Mouse (Mus musculus): ENCODE measurements at regions not wholly inside any gene's neighbourhood (a gene's known extent, or its start where the extent isn't known, plus 50 kb on each side); places are given as distances from the start of the nearest gene placed in this dataset.
"Not testable (repeated sequence)": the region's sequence is repeated elsewhere in the genome, so short reads cannot be mapped to it uniquely, and the experiment has no call there.

DNA sequence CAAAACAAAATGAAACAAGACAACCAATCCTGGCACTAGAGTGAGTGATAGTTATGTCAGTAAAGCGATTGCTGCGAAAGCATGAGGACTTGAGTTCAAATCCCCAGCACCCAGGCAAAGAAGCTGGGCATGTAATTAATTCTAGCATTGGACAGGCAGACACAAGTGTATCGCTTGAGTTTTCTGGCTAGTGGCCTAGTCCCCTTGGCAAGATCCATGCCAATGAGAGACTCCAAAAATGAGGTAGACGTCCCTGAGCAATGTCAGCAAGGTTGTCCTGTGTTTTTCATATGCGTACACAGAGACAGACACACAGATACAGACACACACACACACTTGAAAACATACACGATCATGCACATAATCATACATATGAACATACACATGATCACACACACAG lies 237.3 kb downstream of the Fgf9 start:
- DNase-seq (ENCODE audit: low spot score), result no peak
- H3K27me3 ChIP-seq (ENCODE audit: low read depth, poor library complexity, severe bottlenecking), result no peaks in the 10 kb centered on the region
- H3K36me3 ChIP-seq, result no peaks in the 10 kb centered on the region
- no peaks in the 10 kb centered on the region for H3K9me3 ChIP-seq (replicated peaks)
- no peak overlapping the region for H3K4me3 ChIP-seq
- H3K4me1 ChIP-seq, result no peaks in the 10 kb centered on the region
- WGBS, result 89% methylated on average over 6 of the region's 6 CpGs
- no peak overlapping the region for H3K27ac ChIP-seq (replicated peaks)

DNA sequence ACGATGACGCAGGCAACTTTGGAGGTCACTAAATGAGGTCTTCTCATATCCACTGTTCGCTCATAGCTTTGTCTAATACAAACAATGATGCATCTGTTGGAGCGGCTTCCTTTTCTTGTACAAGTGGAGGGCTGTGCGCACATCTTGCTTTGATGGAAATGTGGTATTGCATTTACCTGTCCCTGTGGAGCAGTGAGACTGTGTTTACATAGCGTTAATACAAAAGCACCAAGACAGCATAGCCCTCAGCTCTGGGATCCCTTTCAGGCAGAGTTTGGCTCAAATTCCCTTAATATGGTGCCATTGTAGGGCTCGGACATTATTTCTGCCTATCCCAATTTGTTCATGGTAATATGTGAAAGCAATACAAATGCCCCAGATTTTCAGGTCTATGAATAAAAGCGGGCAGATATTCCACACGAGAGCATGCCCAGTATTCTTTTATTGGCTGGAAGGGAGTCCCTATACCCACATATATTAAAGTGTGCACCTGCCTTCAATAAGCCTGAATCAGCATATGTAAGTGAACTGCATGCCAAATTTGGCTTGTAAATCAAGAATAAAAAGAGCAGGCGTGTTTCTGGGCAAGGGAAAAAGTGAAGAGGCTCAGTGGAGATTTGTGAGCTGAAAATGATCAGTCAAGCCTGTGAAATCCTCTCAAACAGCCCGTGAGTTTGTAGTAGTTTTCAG lies 236.6 kb downstream of the Fgf9 start:
- H3K4me3 ChIP-seq, result no peak overlapping the region
- no peaks in the 10 kb centered on the region for H3K36me3 ChIP-seq
- no peaks in the 10 kb centered on the region for H3K4me1 ChIP-seq
- 91% methylated on average over 11 of the region's 11 CpGs for WGBS
- DNase-seq (ENCODE audit: low spot score), result no peak
- H3K9me3 ChIP-seq (replicated peaks), result no peaks in the 10 kb centered on the region
- no peaks in the 10 kb centered on the region for H3K27me3 ChIP-seq (ENCODE audit: low read depth, poor library complexity, severe bottlenecking)
- no peak overlapping the region for H3K27ac ChIP-seq (replicated peaks)

GRCm38 (mm10) chr14:58300411-58300887 lies 230.1 kb downstream of the Fgf9 start:
- H3K4me1 ChIP-seq, result no peaks in the 10 kb centered on the region
- H3K27ac ChIP-seq (replicated peaks), result no peak overlapping the region
- no peaks in the 10 kb centered on the region for H3K9me3 ChIP-seq (replicated peaks)
- no peak overlapping the region for H3K4me3 ChIP-seq
- 82% methylated on average over 10 of the region's 10 CpGs for WGBS
- no peaks in the 10 kb centered on the region for H3K36me3 ChIP-seq
- no peaks in the 10 kb centered on the region for H3K27me3 ChIP-seq (ENCODE audit: low read depth, poor library complexity, severe bottlenecking)
- DNase-seq (ENCODE audit: low spot score), result no peak

DNA sequence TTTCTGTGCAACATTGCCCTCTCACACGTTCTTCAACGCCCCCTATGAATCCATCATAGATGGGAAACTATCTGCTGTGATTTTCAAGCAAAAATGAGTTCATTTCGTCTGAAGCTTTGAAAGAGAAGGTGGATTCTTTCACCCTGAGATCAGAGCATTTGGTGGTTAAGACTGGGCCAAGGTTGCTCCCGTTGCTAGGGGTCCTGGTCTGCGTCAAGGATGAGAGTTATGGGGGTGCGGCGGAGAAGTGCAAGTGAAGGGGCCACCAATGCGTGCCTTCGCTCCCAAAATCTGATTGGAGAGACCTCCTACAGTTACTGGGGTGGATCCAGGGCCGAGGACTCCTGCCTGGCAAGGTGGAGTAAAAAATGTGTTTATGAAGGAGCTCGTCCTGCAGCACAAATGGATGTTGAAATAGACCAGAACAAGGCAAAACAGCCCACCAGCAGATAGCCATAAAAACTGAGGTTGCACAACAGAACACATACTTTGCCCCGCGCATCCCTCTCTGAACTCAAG lies 215.7 kb downstream of the Fgf9 start:
- WGBS, result 89% methylated on average over 13 of the region's 13 CpGs
- no peaks in the 10 kb centered on the region for H3K27me3 ChIP-seq (ENCODE audit: low read depth, poor library complexity, severe bottlenecking)
- H3K4me3 ChIP-seq, result no peak overlapping the region
- DNase-seq (ENCODE audit: low spot score), result no peak
- H3K27ac ChIP-seq (replicated peaks), result no peak overlapping the region
- H3K9me3 ChIP-seq (replicated peaks), result no peaks in the 10 kb centered on the region
- no peaks in the 10 kb centered on the region for H3K4me1 ChIP-seq
- H3K36me3 ChIP-seq, result no peaks in the 10 kb centered on the region

GRCm38 (mm10) chr14:58282708-58283290 lies 212.5 kb downstream of the Fgf9 start:
- H3K4me1 ChIP-seq, result no peaks in the 10 kb centered on the region
- H3K27ac ChIP-seq (replicated peaks), result no peak overlapping the region
- DNase-seq (ENCODE audit: low spot score), result no peak
- H3K4me3 ChIP-seq, result no peak overlapping the region
- no peaks in the 10 kb centered on the region for H3K9me3 ChIP-seq (replicated peaks)
- 86% methylated on average over 15 of the region's 15 CpGs for WGBS
- no peaks in the 10 kb centered on the region for H3K36me3 ChIP-seq
- no peaks in the 10 kb centered on the region for H3K27me3 ChIP-seq (ENCODE audit: low read depth, poor library complexity, severe bottlenecking)

GRCm38 (mm10) chr14:58282264-58282663 lies 211.9 kb downstream of the Fgf9 start:
- Histone ChIP-seq H3K36me3 (no peaks in the 10 kb centered on the region), H3K4me3 (no peak overlapping the region), H3K4me1 (no peaks in the 10 kb centered on the region), H3K9me3 (replicated peaks) (no peaks in the 10 kb centered on the region), H3K27me3 (ENCODE audit: low read depth, poor library complexity, severe bottlenecking) (no peaks in the 10 kb centered on the region), H3K27ac (replicated peaks) (no peak overlapping the region)
- 82% methylated on average over 3 of the region's 3 CpGs for WGBS
- no peak for DNase-seq (ENCODE audit: low spot score)

DNA sequence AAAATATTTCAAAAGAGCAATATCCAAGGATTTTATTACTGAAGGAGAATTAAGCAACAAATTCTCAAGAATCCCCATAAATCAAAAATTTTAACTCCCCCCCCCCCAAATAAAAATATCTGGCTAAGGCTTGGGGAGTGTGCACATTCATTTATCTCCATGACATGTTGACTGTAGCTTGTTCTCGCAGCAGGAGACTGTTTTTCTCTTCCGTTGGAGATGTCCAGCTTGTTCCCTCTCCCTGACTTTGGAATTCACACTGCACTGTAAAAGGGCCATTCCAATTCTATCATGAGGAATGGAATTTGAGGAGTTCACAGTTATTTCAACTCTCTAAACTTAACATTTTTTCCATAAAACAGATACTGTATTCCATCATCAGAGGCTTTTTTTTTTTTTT lies 204.1 kb downstream of the Fgf9 start:
- DNase-seq (ENCODE audit: low spot score); H3K4me1 ChIP-seq: not testable (repeated sequence)
- WGBS, result 84% methylated on average over 2 of the region's 2 CpGs

GRCm38 (mm10) chr14:58273693-58274419 lies 203.5 kb downstream of the Fgf9 start:
- Histone ChIP-seq H3K36me3 (no peaks in the 10 kb centered on the region), H3K4me1 (no peaks in the 10 kb centered on the region), H3K9me3 (replicated peaks) (no peaks in the 10 kb centered on the region), H3K4me3 (no peak overlapping the region), H3K27me3 (ENCODE audit: low read depth, poor library complexity, severe bottlenecking) (no peaks in the 10 kb centered on the region), H3K27ac (replicated peaks) (no peak overlapping the region)
- WGBS, result 87% methylated on average over 10 of the region's 10 CpGs
- no peak for DNase-seq (ENCODE audit: low spot score)

More for the DNA sequence above, 204.1 kb downstream of the Fgf9 start:
- not testable (repeated sequence) for H3K9me3 ChIP-seq (replicated peaks); H3K27me3 ChIP-seq (ENCODE audit: low read depth, poor library complexity, severe bottlenecking); H3K4me3 ChIP-seq; H3K27ac ChIP-seq (replicated peaks); H3K36me3 ChIP-seq

GRCm38 (mm10) chr14:58265373-58265772 lies 195.0 kb downstream of the Fgf9 start:
- H3K4me3 ChIP-seq, result no peak overlapping the region
- no peak for DNase-seq (ENCODE audit: low spot score)
- no peak overlapping the region for H3K27ac ChIP-seq (replicated peaks)
- WGBS, result 67% methylated on average over 7 of the region's 7 CpGs
- H3K27me3 ChIP-seq (ENCODE audit: low read depth, poor library complexity, severe bottlenecking), result no peaks in the 10 kb centered on the region
- H3K4me1 ChIP-seq, result no peaks in the 10 kb centered on the region
- no peaks in the 10 kb centered on the region for H3K9me3 ChIP-seq (replicated peaks)
- no peaks in the 10 kb centered on the region for H3K36me3 ChIP-seq

DNA sequence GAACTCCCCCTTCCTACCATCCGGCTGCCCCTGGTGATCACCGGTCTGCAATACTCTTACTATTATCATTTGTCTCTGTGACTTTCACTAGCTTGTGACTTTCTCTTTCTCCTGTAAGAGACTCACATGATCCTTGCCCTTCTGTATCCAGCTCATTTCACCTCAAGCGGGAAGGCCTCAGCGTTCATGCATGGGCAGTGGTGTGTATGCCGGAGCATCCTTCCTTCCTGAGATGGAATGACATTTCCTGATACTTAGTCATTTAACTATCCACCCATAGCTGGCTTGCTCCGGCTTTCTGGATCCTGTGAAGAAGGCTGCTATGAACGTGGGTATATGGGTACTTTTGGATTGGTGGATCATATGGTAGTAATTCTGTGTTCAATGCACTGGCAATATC lies 194.1 kb downstream of the Fgf9 start:
- no peaks in the 10 kb centered on the region for H3K9me3 ChIP-seq (replicated peaks)
- no peaks in the 10 kb centered on the region for H3K27me3 ChIP-seq (ENCODE audit: low read depth, poor library complexity, severe bottlenecking)
- H3K36me3 ChIP-seq, result no peaks in the 10 kb centered on the region
- DNase-seq (ENCODE audit: low spot score), result no peak
- H3K27ac ChIP-seq (replicated peaks), result no peak overlapping the region
- WGBS, result 82% methylated on average over 7 of the region's 7 CpGs
- no peak overlapping the region for H3K4me3 ChIP-seq
- no peaks in the 10 kb centered on the region for H3K4me1 ChIP-seq

- Histone ChIP-seq H3K27me3 (ENCODE audit: low read depth, poor library complexity, severe bottlenecking) (no peaks in the 10 kb centered on the region), H3K4me1 (peaks cover 8% of the 10 kb centered on the region; the same call in 1 of the 2 replicates), H3K9me3 (replicated peaks) (no peaks in the 10 kb centered on the region), H3K4me3 (no peak overlapping the region), H3K27ac (replicated peaks) (no peak overlapping the region), H3K36me3 (no peaks in the 10 kb centered on the region)
- no peak for DNase-seq (ENCODE audit: low spot score)
- WGBS, result 81% methylated on average over 3 of the region's 3 CpGs
Measured at GRCm38 (mm10) chr14:58253369-58253968, 183.1 kb downstream of the Fgf9 start.

GRCm38 (mm10) chr14:58225869-58226268 lies 155.5 kb downstream of the Fgf9 start:
- Histone ChIP-seq H3K36me3 (no peaks in the 10 kb centered on the region), H3K9me3 (replicated peaks) (no peaks in the 10 kb centered on the region), H3K4me3 (no peak overlapping the region), H3K27ac (replicated peaks) (no peak overlapping the region), H3K4me1 (0 out of 2 replicates have a peak, but pooled peaks cover 3% of the 10 kb centered on the region), H3K27me3 (ENCODE audit: low read depth, poor library complexity, severe bottlenecking) (no peaks in the 10 kb centered on the region)
- DNase-seq (ENCODE audit: low spot score), result no peak
- 94% methylated on average over 1 of the region's 1 CpGs for WGBS
